17 mouse cellular contexts compared by ENCODE assay signal in genomic region chr4:65610896-65611295, GRCm38 (mm10). TPM values are rescaled to one million over a fixed set of nuclear protein-coding genes. Genes with fewer than 3 reads are reported as not detected.
DNase-seq lines count a peak whose midpoint lies in the region; ATAC-seq and TF ChIP-seq lines count a peak whose summit lies in the region.
"Had no signal": no experiment of that assay in that cellular context is flagged by ENCODE, and none has a peak within 500 bp of the region (broad histone marks: within the 10 kb centered on the region; RNA-seq: fewer than 3 reads in every experiment).

No protein-coding gene starts in this region.

- H3K4me2 ChIP-seq in hindbrain, postnatal 0 days (ENCODE audit: low read depth, low read length) = no peak overlapping the region
- H3K4me2 ChIP-seq in hindbrain, embryonic 13.5 days = no peak overlapping the region
- peak overlapping the region; percentile 34 for H3K4me2 ChIP-seq in limb, embryonic 13.5 days (replicated peaks)
- H3K4me2 ChIP-seq: hindbrain, embryonic 14.5 days had no signal

- ATAC-seq in hindbrain, postnatal 0 days = no peak
- no peak for ATAC-seq in hindbrain, embryonic 13.5 days (ENCODE audit: low FRiP score)
- peak; percentile 53; the same call in 1 of the 2 replicates for ATAC-seq in limb, embryonic 13.5 days (ENCODE audit: low FRiP score, low read depth)

- H3K27me3 ChIP-seq in hindbrain, postnatal 0 days (ENCODE audit: insufficient read depth, low read length) = no peaks in the 10 kb centered on the region
- no peaks in the 10 kb centered on the region for H3K27me3 ChIP-seq in hindbrain, embryonic 13.5 days
- no peaks in the 10 kb centered on the region for H3K27me3 ChIP-seq in limb, embryonic 13.5 days

- H3K4me1 ChIP-seq in hindbrain, postnatal 0 days (ENCODE audit: insufficient read depth, low read length) = peaks cover 4% of the 10 kb centered on the region
- peaks cover 40% of the 10 kb centered on the region for H3K4me1 ChIP-seq in hindbrain, embryonic 13.5 days (replicated peaks)
- peaks cover 42% of the 10 kb centered on the region for H3K4me1 ChIP-seq in limb, embryonic 13.5 days

- WGBS in hindbrain, postnatal 0 days = 41% methylated on average over 6 of the region's 6 CpGs
- 51% methylated on average over 6 of the region's 6 CpGs for WGBS in hindbrain, embryonic 13.5 days
- WGBS in limb, embryonic 13.5 days = 34% methylated on average over 6 of the region's 6 CpGs

- TF ChIP-seq CTCF in hindbrain, postnatal 0 days (IDR thresholded peaks at IDR 0.05; ENCODE audit: low read depth) = no peak

- no peak overlapping the region for H3K27ac ChIP-seq in hindbrain, postnatal 0 days
- no peak overlapping the region for H3K27ac ChIP-seq in hindbrain, embryonic 13.5 days
- H3K27ac ChIP-seq in limb, embryonic 13.5 days = peak overlapping the region; percentile 65
- H3K27ac ChIP-seq: hindbrain, embryonic 14.5 days; stomach, postnatal 0 days had no signal

- H3K4me3 ChIP-seq in hindbrain, postnatal 0 days (ENCODE audit: low read length) = no peak overlapping the region
- no peak overlapping the region for H3K4me3 ChIP-seq in hindbrain, embryonic 13.5 days
- H3K4me3 ChIP-seq in limb, embryonic 13.5 days = no peak overlapping the region

- H3K36me3 ChIP-seq in hindbrain, postnatal 0 days (ENCODE audit: insufficient read depth, low read length) = peaks cover 27% of the 10 kb centered on the region
- peaks cover 30% of the 10 kb centered on the region for H3K36me3 ChIP-seq in hindbrain, embryonic 13.5 days
- peaks cover 38% of the 10 kb centered on the region for H3K36me3 ChIP-seq in limb, embryonic 13.5 days
- H3K36me3 ChIP-seq: G1E had no signal

- H3K9ac ChIP-seq in hindbrain, postnatal 0 days (replicated peaks; ENCODE audit: low read length) = no peak overlapping the region
- H3K9ac ChIP-seq in hindbrain, embryonic 13.5 days = no peak overlapping the region
- H3K9ac ChIP-seq in limb, embryonic 13.5 days = no peak overlapping the region
- H3K9ac ChIP-seq: hindbrain, embryonic 14.5 days had no signal

- no peaks in the 10 kb centered on the region for H3K9me3 ChIP-seq in hindbrain, postnatal 0 days (ENCODE audit: low read length)
- no peaks in the 10 kb centered on the region for H3K9me3 ChIP-seq in hindbrain, embryonic 13.5 days
- 0 out of 2 replicates have a peak, but pooled peaks cover 3% of the 10 kb centered on the region for H3K9me3 ChIP-seq in limb, embryonic 13.5 days

- DNase-seq in hindbrain, postnatal 0 days (ENCODE audit: low spot score) = peak; percentile 6
- DNase-seq in cerebellum, adult 18-20 months = peak; percentile 71 to 78
- DNase-seq in cerebellum, postnatal 25 days = peak; percentile 60 to 63
- DNase-seq in thymus, postnatal 0 days (ENCODE audit: low spot score) = no peak
- DNase-seq in thymus, postnatal 10 days (ENCODE audit: low spot score in 2 of 2) = no peak
- no peak for DNase-seq in urinary bladder, postnatal 4 days (ENCODE audit: low spot score in 2 of 2)
- DNase-seq: adrenal gland, postnatal 10 days; heart, adult 11 months; kidney, adult 18-20 months; kidney, postnatal 4 days; lung, postnatal 4 days; midbrain, embryonic 14.5 days had no signal

RNA-seq across cellular contexts. Expression of gene Trim32, which starts 6.1 kb away (rescaled TPM):
- 187 and 189 TPM in 2 replicates for total RNA-seq in hindbrain, postnatal 0 days (2014; rRNA removed)
- 110 and 128 TPM in 2 replicates for polyA plus RNA-seq in hindbrain, postnatal 0 days (2015; fragmentation: Nextera tagmentation; extraction: Ambion mirVana)
- 139 and 145 TPM in 2 replicates for polyA plus RNA-seq in hindbrain, embryonic 13.5 days (2015; fragmentation: Nextera tagmentation; extraction: Ambion mirVana)
- polyA plus RNA-seq in limb, embryonic 13.5 days (2015; fragmentation: Nextera tagmentation; extraction: Ambion mirVana) = 58.7 and 64.4 TPM in 2 replicates
- 14.8 and 18.4 TPM in 2 replicates for polyA plus RNA-seq in thymus, postnatal 0 days (2015; fragmentation: Nextera tagmentation; extraction: Ambion mirVana)
- polyA plus RNA-seq: G1E had no signal

Comparison
In these comparisons a context has a peak if more than half of its experiments do, and no peak if none do; other contexts are left out.
1. DNase-seq: peak in hindbrain, postnatal 0 days (single experiment), cerebellum, adult 18-20 months (2 of 2) and cerebellum, postnatal 25 days (2 of 2); none in thymus, postnatal 0 days (single experiment), thymus, postnatal 10 days (0 of 2) and urinary bladder, postnatal 4 days (0 of 2).